Comparison of ENCODE assay signal across 21 mouse cellular contexts in the genomic region with DNA sequence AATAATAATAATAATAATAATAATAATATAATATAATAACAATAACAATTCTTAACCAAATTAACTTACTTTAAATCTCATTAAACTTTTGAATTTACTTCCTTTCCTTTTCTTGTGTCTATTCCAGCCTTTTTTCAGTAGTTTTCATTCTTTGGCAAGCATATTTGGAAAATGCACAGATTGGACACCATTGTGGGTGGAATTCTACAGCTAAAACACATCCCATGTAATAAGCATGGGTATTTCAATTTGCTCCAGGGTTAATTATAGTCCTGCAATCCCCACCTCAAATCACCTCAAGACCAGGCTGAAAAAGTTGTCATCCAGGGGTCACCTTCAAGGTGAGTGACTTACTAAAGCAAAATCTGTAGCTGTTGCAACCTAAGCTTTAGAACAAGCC.
DNase-seq lines count a peak whose midpoint lies in the region; ATAC-seq lines count a peak whose summit lies in the region.
"Had no signal": no experiment of that assay in that cellular context is flagged by ENCODE, and none has a peak within 500 bp of the region (broad histone marks: within the 10 kb centered on the region; RNA-seq: fewer than 3 reads in every experiment).

No protein-coding gene starts in this region.

- ATAC-seq in frontal cortex, adult (ENCODE audit: low TSS enrichment): peak; percentile 84
- ATAC-seq: activated CD4-positive, CD25-positive, alpha-beta regulatory T cell, adult 4 months; CD4-positive, CD25-positive, alpha-beta regulatory T cell, adult 4 months; Patski had no signal

- DNase-seq in frontal cortex, postnatal 14 days (ENCODE audit: low spot score in 2 of 2): no peak
- DNase-seq in right cerebral cortex, adult 18-20 months: peak; percentile 0
- no peak for DNase-seq in right cerebral cortex, postnatal 14 days
- DNase-seq in brain, adult 2 months (ENCODE audit: low read depth, low spot score): peak; percentile 28
- DNase-seq in telencephalon, adult 2 months (ENCODE audit: low read depth, low spot score): peak; percentile 31
- no peak for DNase-seq in cerebellum, postnatal 4 days (ENCODE audit: low spot score in 2 of 2)
- DNase-seq in layer of hippocampus, adult 18-20 months (ENCODE audit: low spot score in 2 of 2): no peak
- DNase-seq: adrenal gland, adult 2 months; adrenal gland, adult 8-10 months; adrenal gland, postnatal 10 days; adrenal gland, postnatal 14 days; adrenal gland, postnatal 25 days; adrenal gland, postnatal 36 days; B cell, adult 2 months; cerebellum, adult 11 months; cerebellum, adult 11-12 months; cerebellum, adult 18-20 months had no signal

Comparison
In these comparisons a context has a peak if more than half of its experiments do, and no peak if none do; other contexts are left out.
1. DNase-seq: peak in right cerebral cortex, adult 18-20 months (single experiment), brain, adult 2 months (single experiment) and telencephalon, adult 2 months (single experiment); none in frontal cortex, postnatal 14 days (0 of 2), right cerebral cortex, postnatal 14 days (single experiment), cerebellum, postnatal 4 days (0 of 2) and layer of hippocampus, adult 18-20 months (0 of 2).